Mouse (Mus musculus) lung, postnatal 0 days (tissue): ENCODE measurements at regions not wholly inside any gene's neighbourhood (a gene's known extent, or its start where the extent isn't known, plus 50 kb on each side); places are given as distances from the start of the nearest gene placed in this dataset.
A peak's percentile ranks its signal among the peaks of the same experiment; 100 is the strongest.
"Not testable (repeated sequence)": the region's sequence is repeated elsewhere in the genome, so short reads cannot be mapped to it uniquely, and the experiment has no call there.

Experiments used
- ATAC-seq: fragments of 200-750 bp; cut with Nextera tagmentation; 2 replicates; pipeline ENCODE4 v1.8.0; 2017; ENCODE audit warnings: moderate library complexity
- DNase-seq: peaks from one replicate; pipeline ENCODE4 v3.0.0-alpha.2; 2016; ENCODE audit warnings: low spot score
- H3K27ac ChIP-seq: fragments of 300-500 bp; sonication (generic); 2 replicates; pipeline ENCODE4 v1.5.1; 2014; ENCODE audit warnings: antibody characterized with exemption, mild to moderate bottlenecking, low read length, mixed read lengths
- H3K27me3 ChIP-seq: fragments of 300-500 bp; sonication (generic); replicated peaks from 2 replicates; pipeline ENCODE4 v1.6.1; 2014; ENCODE audit warnings: low read length, mixed read lengths; ENCODE audit not compliant: insufficient read depth
- H3K36me3 ChIP-seq: fragments of 300-500 bp; sonication (generic); 2 replicates; pipeline ENCODE4 v1.6.1; 2014; ENCODE audit warnings: low read length, mixed read lengths; ENCODE audit not compliant: insufficient read depth
- H3K4me1 ChIP-seq: fragments of 300-500 bp; sonication (generic); 2 replicates; pipeline ENCODE4 v1.6.1; 2014; ENCODE audit warnings: antibody characterized with exemption, low read depth, low read length, mixed read lengths; ENCODE audit not compliant: insufficient read depth
- H3K4me2 ChIP-seq: fragments of 300-500 bp; sonication (generic); replicated peaks from 2 replicates; pipeline ENCODE4 v1.6.1; 2014; ENCODE audit warnings: low read depth, mild to moderate bottlenecking, low read length, moderate library complexity, mixed read lengths
- H3K4me3 ChIP-seq: fragments of 300-500 bp; sonication (generic); 2 replicates; pipeline ENCODE4 v1.5.1; 2014; ENCODE audit warnings: low read depth, low read length
- H3K9ac ChIP-seq: fragments of 300-500 bp; sonication (generic); replicated peaks from 2 replicates; pipeline ENCODE4 v1.6.1; 2014; ENCODE audit warnings: low read depth, mild to moderate bottlenecking
- H3K9me3 ChIP-seq: fragments of 300-500 bp; sonication (generic); 2 replicates; pipeline ENCODE4 v1.6.1; 2016; ENCODE audit warnings: low read length, mixed read lengths
- CTCF ChIP-seq: IDR thresholded peaks from 2 replicates; pipeline ENCODE4 v1.5.1; 2016; ENCODE audit warnings: antibody characterized with exemption, mild to moderate bottlenecking
- EP300 ChIP-seq: IDR thresholded peaks from 2 replicates; pipeline ENCODE4 v1.6.1; 2016; ENCODE audit warnings: antibody characterized with exemption, mild to moderate bottlenecking, control low read depth
- WGBS: fragments of 180-500 bp; shearing (Covaris S2); extraction: QIAGEN DNeasy Blood & Tissue Kit; methylation state at CpG from one replicate; pipeline ENCODE4 v1.1.7; 2014; 5-methylcytosine and 5-hydroxymethylcytosine counted together

DNA sequence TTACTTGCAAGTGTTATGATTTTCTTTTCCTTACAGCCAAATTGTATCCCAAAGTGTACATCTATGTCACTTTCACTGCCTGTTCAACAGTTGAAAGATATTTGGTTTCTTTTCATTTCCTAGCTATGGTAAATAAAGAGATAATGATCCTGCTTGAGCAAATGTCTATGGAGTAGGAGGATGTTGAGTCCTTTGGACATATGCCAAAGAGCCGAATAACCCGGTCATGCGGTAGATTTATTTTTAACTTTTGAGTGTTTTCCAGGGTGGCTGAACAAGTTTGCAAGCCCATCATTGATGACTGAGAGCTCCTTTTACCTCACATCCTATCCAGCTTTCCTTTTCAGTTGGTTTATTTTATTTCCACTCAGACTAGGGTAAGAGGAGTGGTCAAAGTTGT lies 881.7 kb upstream of the Foxg1 start:
- no peaks in the 10 kb centered on the region for H3K9me3 ChIP-seq
- no peaks in the 10 kb centered on the region for H3K4me1 ChIP-seq
- TF ChIP-seq CTCF (no peak), EP300 (no peak)
- H3K36me3 ChIP-seq, result no peaks in the 10 kb centered on the region
- DNase-seq (peak; percentile 8), ATAC-seq (no peak)
- H3K27ac ChIP-seq, result no peak overlapping the region
- WGBS, result 42% methylated on average over 3 of the region's 3 CpGs
- H3K4me3 ChIP-seq, result no peak overlapping the region
- H3K9ac ChIP-seq, result no peak overlapping the region
- no peaks in the 10 kb centered on the region for H3K27me3 ChIP-seq
- no peak overlapping the region for H3K4me2 ChIP-seq

DNA sequence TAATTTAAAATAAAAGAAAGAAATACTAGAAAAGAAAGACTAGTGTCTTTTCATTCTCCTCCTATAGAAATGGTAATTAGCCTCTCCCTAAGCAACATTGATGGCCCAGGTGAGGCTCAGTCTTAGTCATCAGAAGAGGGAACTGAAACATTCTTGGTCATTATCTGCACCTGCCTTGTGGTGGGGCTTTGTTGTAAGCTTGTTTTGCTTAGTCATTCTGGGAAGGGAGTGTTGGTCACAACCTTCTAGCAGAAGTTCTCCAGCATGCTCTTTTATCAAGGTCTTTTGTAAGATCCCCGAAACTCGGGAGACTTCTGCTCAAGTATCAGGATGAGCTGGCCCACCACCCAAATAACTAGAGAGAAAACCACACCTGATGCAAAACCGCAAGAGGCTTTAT lies 870.9 kb upstream of the Foxg1 start:
- no peak for DNase-seq
- no peak for ATAC-seq
- Histone ChIP-seq H3K4me1 (no peaks in the 10 kb centered on the region), H3K36me3 (no peaks in the 10 kb centered on the region), H3K4me3 (no peak overlapping the region), H3K4me2 (no peak overlapping the region), H3K27me3 (no peaks in the 10 kb centered on the region), H3K9ac (no peak overlapping the region), H3K27ac (no peak overlapping the region), H3K9me3 (no peaks in the 10 kb centered on the region)
- WGBS, result 74% methylated on average over 3 of the region's 3 CpGs
- TF ChIP-seq EP300 (no peak), CTCF (no peak)

DNA sequence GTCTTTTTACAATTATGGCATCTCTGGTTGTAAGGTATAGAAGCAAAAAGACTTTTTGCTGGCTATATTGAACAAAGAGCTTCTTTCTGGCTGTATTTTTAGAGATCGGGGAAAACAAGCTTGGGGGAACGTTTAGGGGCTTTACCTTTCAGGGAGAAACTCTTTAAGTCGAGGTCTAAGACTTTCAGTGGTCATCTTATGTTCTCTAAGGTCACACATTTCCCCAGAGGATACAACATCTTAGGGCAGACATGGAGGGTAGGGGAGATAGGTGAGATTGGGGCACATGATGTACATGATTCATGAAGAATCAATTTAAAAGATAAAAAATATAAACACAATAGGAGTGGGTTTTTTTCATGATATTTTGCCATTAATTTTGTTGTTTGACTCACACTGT lies 870.2 kb upstream of the Foxg1 start:
- DNase-seq (no peak), ATAC-seq (no peak)
- H3K9ac ChIP-seq, result no peak overlapping the region
- no peaks in the 10 kb centered on the region for H3K36me3 ChIP-seq
- WGBS, result 63% methylated on average over 3 of the region's 3 CpGs
- TF ChIP-seq CTCF, result no peak
- no peak for TF ChIP-seq EP300
- H3K9me3 ChIP-seq, result no peaks in the 10 kb centered on the region
- no peak overlapping the region for H3K4me3 ChIP-seq
- H3K4me2 ChIP-seq, result no peak overlapping the region
- H3K27me3 ChIP-seq, result no peaks in the 10 kb centered on the region
- H3K4me1 ChIP-seq, result no peaks in the 10 kb centered on the region
- H3K27ac ChIP-seq, result no peak overlapping the region

DNA sequence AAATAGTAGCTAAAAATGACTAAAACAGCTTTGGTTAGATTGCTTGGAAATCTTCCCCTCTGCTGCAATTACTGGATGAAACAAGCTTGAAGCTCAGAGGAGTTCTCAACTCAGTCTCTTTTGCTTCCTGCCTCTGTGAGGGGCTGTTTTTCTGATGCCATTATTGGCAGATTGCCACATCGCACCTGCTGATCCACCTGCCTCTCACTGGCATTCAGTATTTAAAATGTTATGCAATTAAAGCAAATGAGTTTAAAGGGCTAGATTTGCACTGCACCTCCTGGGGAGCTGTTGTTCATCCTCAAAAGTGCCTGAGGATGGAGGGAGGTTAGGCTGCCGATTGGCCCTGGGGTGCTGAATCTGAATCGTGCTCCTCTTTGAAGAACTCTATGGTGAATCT lies 860.5 kb upstream of the Foxg1 start:
- H3K27me3 ChIP-seq, result no peaks in the 10 kb centered on the region
- DNase-seq (no peak), ATAC-seq (no peak)
- H3K4me2 ChIP-seq, result no peak overlapping the region
- no peak overlapping the region for H3K27ac ChIP-seq
- no peak overlapping the region for H3K4me3 ChIP-seq
- H3K4me1 ChIP-seq, result no peaks in the 10 kb centered on the region
- WGBS, result 82% methylated on average over 3 of the region's 3 CpGs
- no peaks in the 10 kb centered on the region for H3K36me3 ChIP-seq
- no peaks in the 10 kb centered on the region for H3K9me3 ChIP-seq
- no peak for TF ChIP-seq EP300
- TF ChIP-seq CTCF, result no peak
- no peak overlapping the region for H3K9ac ChIP-seq

DNA sequence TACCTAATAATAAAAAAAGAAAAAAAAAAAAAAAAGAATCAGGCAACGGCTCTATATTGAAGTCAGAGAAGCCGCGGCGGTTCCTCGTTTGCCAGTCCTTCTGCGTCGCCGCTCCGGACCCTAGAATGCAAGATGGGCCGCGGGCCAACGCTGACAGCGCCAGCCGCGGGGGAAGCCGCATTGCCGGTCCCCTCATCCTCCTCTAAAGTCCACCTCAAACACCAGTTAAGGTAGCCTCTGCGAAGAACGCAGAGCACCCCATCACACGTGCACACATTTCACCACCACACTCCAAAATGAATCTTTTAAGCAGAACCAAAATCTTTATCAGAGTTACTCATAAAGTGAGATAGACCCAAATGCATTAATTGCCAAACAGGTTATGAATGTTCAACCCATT lies 822.8 kb upstream of the Foxg1 start:
- not testable (repeated sequence) for H3K9ac ChIP-seq, H3K36me3 ChIP-seq, DNase-seq, H3K4me3 ChIP-seq, H3K27me3 ChIP-seq, H3K27ac ChIP-seq, H3K9me3 ChIP-seq, ATAC-seq, H3K4me2 ChIP-seq, H3K4me1 ChIP-seq
- 83% methylated on average over 19 of the region's 20 CpGs for WGBS

DNA sequence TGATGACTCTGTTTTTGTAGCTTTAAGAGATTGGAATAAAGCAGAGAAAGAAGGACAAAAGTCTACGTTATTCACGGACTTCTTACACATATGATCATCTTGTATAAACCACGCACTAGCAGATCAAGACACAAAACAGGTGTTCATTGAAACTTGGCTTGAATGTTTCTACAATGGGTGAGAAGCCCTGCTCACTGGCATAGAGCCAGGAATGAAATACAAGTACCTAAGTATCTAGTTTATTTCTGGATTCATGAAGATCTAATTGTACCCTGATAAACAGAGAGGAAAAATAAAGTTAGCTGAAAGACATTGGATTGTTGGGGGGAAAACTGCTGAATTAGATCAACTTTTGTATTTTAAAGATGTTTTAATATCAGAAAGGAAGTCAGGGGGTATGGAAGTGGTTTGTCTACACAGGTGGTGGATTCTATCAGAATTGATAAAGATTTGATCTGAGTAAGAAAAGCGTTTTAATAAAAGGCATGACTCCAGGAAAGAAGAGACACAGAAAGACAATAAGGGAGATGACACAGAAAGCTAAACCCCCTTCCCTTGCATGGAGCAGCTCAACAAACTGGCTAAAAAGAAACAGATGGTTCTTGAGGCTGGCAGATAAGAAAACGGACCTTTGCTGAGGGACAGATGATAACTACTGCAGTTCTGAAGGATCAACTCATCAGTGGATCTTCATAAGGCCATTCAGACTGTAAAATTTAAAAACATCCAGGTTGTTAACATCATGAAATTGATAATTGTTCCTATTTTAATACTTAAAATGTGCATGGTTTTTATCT lies 777.9 kb upstream of the Foxg1 start:
- no peaks in the 10 kb centered on the region for H3K27me3 ChIP-seq
- no peaks in the 10 kb centered on the region for H3K9me3 ChIP-seq
- ATAC-seq, result no peak
- no peak overlapping the region for H3K9ac ChIP-seq
- no peak for DNase-seq
- H3K4me1 ChIP-seq, result no peaks in the 10 kb centered on the region
- H3K4me3 ChIP-seq, result no peak overlapping the region
- H3K4me2 ChIP-seq, result no peak overlapping the region
- no peaks in the 10 kb centered on the region for H3K36me3 ChIP-seq
- 73% methylated on average over 5 of the region's 5 CpGs for WGBS
- H3K27ac ChIP-seq, result no peak overlapping the region
- no peak for TF ChIP-seq EP300
- no peak for TF ChIP-seq CTCF

DNA sequence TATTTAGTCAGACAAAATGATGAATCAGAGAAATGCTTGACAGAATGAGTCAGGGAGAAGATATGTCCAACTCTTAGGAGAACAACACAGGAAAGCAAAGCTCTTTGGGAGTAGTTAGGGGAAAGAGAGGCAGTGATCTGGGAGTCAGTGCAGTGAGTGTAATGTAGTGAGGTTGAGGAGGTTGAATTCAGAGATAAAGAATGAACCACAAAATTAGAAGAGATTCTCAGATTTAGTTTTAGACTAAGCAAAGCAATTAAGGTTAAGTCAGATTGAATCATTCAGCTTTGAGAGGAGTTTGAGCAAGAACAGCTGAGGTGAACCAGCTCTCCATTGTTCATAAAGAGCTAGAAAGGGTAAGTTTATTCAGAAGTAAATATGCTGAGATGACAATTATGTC lies 777.0 kb upstream of the Foxg1 start:
- Histone ChIP-seq H3K27ac (no peak overlapping the region), H3K36me3 (no peaks in the 10 kb centered on the region), H3K9ac (no peak overlapping the region), H3K9me3 (no peaks in the 10 kb centered on the region), H3K27me3 (no peaks in the 10 kb centered on the region), H3K4me1 (no peaks in the 10 kb centered on the region), H3K4me2 (no peak overlapping the region), H3K4me3 (no peak overlapping the region)
- ATAC-seq, result no peak
- DNase-seq, result no peak
- TF ChIP-seq CTCF (no peak), EP300 (no peak)
